Mouse (Mus musculus) lung, embryonic 14.5 days (tissue): ENCODE results near the gene Slc16a5. TPM values are rescaled to one million over a fixed set of nuclear protein-coding genes. Genes with fewer than 3 reads are reported as not detected.
A peak's percentile ranks its signal among the peaks of the same experiment; 100 is the strongest.

Source experiments
- ATAC-seq: fragments of 200-750 bp; cut with Nextera tagmentation; 2 replicates; pipeline ENCODE4 v1.8.0; 2017; ENCODE audit warnings: mild to moderate bottlenecking, moderate TSS enrichment, moderate library complexity; ENCODE audit not compliant: insufficient read depth
- DNase-seq: peaks from one replicate; pipeline ENCODE4 v3.0.0-alpha.2; 2015
- H3K27ac ChIP-seq: fragments of 300-500 bp; sonication (generic); 2 replicates; pipeline ENCODE4 v1.5.1; 2014; ENCODE audit warnings: low read depth, mild to moderate bottlenecking, moderate library complexity
- H3K27me3 ChIP-seq: fragments of 300-500 bp; sonication (generic); 2 replicates; pipeline ENCODE4 v1.6.1; 2014; ENCODE audit warnings: low read length, control low read depth; ENCODE audit not compliant: insufficient read depth
- H3K36me3 ChIP-seq: fragments of 300-500 bp; sonication (generic); 2 replicates; pipeline ENCODE4 v1.6.1; 2014; ENCODE audit warnings: control low read depth; ENCODE audit not compliant: insufficient read depth
- H3K4me1 ChIP-seq: fragments of 300-500 bp; sonication (generic); 2 replicates; pipeline ENCODE4 v1.6.1; 2014; ENCODE audit warnings: antibody characterized with exemption, control low read depth; ENCODE audit not compliant: insufficient read depth
- H3K4me2 ChIP-seq: fragments of 300-500 bp; sonication (generic); 2 replicates; pipeline ENCODE4 v1.6.1; 2014; ENCODE audit warnings: mild to moderate bottlenecking
- H3K4me3 ChIP-seq: fragments of 300-500 bp; sonication (generic); 2 replicates; pipeline ENCODE4 v1.5.1; 2014; ENCODE audit warnings: low read depth, low read length
- H3K9ac ChIP-seq: fragments of 300-500 bp; sonication (generic); 2 replicates; pipeline ENCODE4 v1.6.1; 2014
- H3K9me3 ChIP-seq: fragments of 300-500 bp; sonication (generic); 2 replicates; pipeline ENCODE4 v1.6.1; 2016; ENCODE audit warnings: low read depth, low read length, control low read depth
- CTCF ChIP-seq: IDR thresholded peaks from 2 replicates; pipeline ENCODE4 v1.5.1; 2016; ENCODE audit warnings: antibody characterized with exemption, low read depth
- WGBS: fragments of 180-500 bp; shearing (Covaris S2); extraction: QIAGEN DNeasy Blood & Tissue Kit; methylation state at CpG from one replicate; pipeline ENCODE4 v1.1.7; 2014; 5-methylcytosine and 5-hydroxymethylcytosine counted together
- polyA plus RNA-seq: library from polyadenylated mRNA; unstranded; fragments of >200 nt; fragmentation: Nextera tagmentation; extraction: Ambion mirVana; gene quantifications from 2 replicates; pipeline ENCODE4 v1.2.1, GENCODE M21; 2014

Gene Slc16a5
- polyA plus RNA-seq, 1 experiment from 2014 or later: 0.28 TPM

DNA sequence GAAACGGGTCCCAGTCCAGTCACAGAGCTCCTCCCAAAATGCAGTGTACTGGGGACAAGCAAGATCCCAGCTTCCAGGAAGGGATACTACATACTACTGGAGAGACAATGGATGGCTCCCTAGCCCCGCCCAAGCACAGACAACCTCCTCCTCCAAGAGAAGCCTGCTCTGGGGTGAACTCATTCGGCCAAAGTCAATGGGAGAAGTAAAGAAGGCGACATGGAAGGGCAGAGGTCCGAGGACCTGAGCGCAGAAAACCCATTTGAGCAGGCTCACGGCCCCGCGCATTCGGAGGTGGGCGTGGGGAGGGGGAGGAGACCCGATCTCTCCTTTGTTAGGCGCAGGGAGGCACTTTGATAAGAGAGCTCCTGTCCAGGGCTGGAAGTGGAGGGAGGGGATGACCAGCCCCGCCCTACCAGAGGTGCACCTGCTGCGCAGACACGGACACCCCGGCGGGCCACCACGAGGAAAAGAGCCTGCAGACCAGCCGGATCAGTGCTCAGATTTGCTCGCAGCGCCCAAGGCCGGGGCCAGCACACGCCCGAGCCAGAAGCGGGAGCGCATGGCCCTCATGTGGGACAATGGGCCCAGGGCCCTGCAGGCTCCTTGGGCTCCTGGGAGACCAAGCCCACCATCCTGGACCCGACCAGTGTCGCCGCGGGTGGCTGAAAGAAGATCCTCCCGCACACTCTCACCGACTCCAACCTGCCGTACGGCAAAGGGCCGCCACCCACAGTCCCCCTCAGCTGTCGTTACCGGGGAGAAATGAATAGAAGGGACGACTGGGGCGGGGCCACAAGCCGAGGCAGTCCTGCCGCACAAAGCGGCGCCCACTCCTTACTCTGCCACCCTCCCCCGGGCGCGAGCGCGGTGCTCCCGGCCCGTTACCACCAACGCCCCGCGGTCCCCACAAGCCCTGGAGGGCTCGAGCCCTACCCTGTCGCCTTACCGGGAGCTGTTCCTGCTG is 51.3 kb downstream of the Slc16a5 start:
- Histone ChIP-seq H3K4me2 (peak overlapping the region; percentile 85), H3K27ac (peak overlapping the region; percentile 91), H3K4me1 (peaks cover 28% of the 10 kb centered on the region), H3K4me3 (peak overlapping the region; percentile 100), H3K27me3 (no peaks in the 10 kb centered on the region), H3K9ac (peak overlapping the region; percentile 97), H3K36me3 (0 out of 2 replicates have a peak, but pooled peaks cover 3% of the 10 kb centered on the region), H3K9me3 (no peaks in the 10 kb centered on the region)
- WGBS: under 1% methylated on average over 57 of the region's 57 CpGs
- ATAC-seq (peak; percentile 74), DNase-seq (peak; percentile 61)
- no peak for TF ChIP-seq CTCF

DNA sequence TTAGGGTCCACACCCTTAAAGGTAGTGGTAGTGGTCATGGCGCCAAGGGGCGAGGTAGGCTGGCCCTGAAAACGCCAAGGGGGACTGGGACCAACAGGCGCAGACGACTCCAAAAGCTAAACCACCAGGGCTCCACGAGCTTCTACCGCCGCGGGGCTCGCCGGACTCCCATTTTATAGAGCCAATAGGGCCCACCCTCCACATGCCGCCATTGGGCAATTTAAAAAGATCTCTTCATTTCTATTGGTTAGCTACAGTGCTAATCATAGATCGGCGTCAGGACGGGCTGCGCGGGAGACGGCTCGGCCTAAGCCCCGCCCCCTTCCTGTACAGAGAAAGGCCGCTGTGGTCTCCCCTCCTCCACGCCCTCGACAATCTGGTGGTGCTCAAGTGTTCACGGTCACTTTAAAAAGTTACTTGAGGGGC is 52.0 kb downstream of the Slc16a5 start, which contains the start of gene Jpt1:
TSS of gene Jpt1 (minus strand) at position 150 of the 426 bp plus-strand sequence.
- Histone ChIP-seq H3K27me3 (no peaks in the 10 kb centered on the region), H3K27ac (peak within 1 kb of the TSS; percentile 91), H3K4me2 (peak within 1 kb of the TSS; percentile 85), H3K4me1 (peaks cover 28% of the 10 kb centered on the region), H3K36me3 (no peaks in the 10 kb centered on the region), H3K9ac (peak within 1 kb of the TSS; percentile 97), H3K4me3 (peak within 1 kb of the TSS; percentile 100), H3K9me3 (no peaks in the 10 kb centered on the region)
- ATAC-seq: peak; percentile 98
- peak; percentile 99 for DNase-seq
- WGBS: under 1% methylated on average over 24 of the region's 24 CpGs
- TF ChIP-seq CTCF: no peak

DNA sequence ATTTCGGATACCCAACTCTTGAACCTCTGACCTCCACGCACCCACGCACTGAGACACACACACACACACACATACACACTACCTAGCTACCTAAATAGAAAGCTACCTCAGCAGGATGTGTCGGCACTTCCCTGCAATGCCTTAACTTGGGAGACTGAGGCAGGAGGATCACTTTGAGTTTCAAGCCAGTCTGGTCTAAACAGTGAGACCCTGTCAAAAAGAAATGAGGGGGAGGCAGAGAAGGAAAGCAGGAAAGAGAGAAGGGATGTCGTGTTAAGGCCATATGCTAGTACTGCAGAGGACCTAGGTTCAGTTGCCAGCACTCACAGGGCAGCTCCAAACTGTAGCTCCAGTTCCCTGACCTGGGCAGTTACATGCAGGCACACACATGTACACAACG is 52.7 kb downstream of the Slc16a5 start:
- H3K9me3 ChIP-seq: no peaks in the 10 kb centered on the region
- 0 out of 2 replicates have a peak overlapping the region, but pooled peaks have one; percentile 2 for H3K27ac ChIP-seq
- TF ChIP-seq CTCF: no peak
- 61% methylated on average over 6 of the region's 6 CpGs for WGBS
- DNase-seq (no peak), ATAC-seq (no peak)
- peaks cover 24% of the 10 kb centered on the region for H3K4me1 ChIP-seq
- H3K36me3 ChIP-seq: 0 out of 2 replicates have a peak, but pooled peaks cover 2% of the 10 kb centered on the region
- H3K27me3 ChIP-seq: no peaks in the 10 kb centered on the region
- no peak overlapping the region for H3K4me3 ChIP-seq
- peak overlapping the region; percentile 85 for H3K4me2 ChIP-seq
- H3K9ac ChIP-seq: no peak overlapping the region

DNA sequence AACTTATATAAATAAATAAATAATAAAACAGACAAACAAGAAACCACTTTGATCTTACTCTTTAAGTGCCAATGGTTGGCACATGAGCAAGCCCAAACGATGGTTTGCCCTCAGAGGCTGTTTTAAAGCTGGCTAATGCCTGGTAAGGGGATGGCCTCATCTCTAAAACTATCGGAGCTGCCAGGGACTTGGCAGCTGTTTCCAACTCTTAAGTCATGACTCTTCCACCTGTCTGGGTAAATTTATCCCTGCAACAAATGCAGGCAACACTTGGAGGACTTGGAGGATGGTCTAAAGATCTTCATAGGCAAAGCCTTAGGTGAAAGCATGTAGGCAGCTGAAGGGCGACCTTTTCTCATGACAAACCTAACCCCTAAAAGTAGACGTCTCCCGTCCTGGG is 54.7 kb downstream of the Slc16a5 start:
- TF ChIP-seq CTCF: no peak
- H3K4me2 ChIP-seq: no peak overlapping the region
- peaks cover 7% of the 10 kb centered on the region for H3K4me1 ChIP-seq
- H3K27me3 ChIP-seq: no peaks in the 10 kb centered on the region
- ATAC-seq (no peak), DNase-seq (no peak)
- no peak overlapping the region for H3K27ac ChIP-seq
- H3K4me3 ChIP-seq: no peak overlapping the region
- no peaks in the 10 kb centered on the region for H3K9me3 ChIP-seq
- no peak overlapping the region for H3K9ac ChIP-seq
- 70% methylated on average over 5 of the region's 5 CpGs for WGBS
- H3K36me3 ChIP-seq: peaks cover 5% of the 10 kb centered on the region; the same call in 1 of the 2 replicates

DNA sequence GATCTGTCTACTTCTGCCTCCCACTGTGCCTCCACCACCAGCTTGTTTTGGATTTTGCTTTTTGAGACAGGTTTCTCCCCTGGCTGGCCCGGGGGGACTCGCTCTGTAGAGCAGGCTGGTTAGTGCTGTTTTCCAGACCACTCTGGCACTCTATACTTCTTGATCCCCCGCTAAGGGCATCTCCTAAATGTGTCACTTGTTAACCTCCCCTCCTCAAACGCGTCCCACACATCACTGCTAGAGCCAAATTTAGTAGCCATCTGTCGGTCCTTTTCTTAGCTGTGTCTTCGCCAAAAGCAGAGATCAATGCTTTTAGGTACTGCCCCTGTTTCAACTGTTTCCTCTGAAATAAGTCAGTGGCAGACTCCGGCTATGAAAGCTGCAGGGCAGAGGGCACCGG is 56.4 kb downstream of the Slc16a5 start:
- Histone ChIP-seq H3K4me3 (no peak overlapping the region), H3K27me3 (no peaks in the 10 kb centered on the region), H3K27ac (no peak overlapping the region), H3K9ac (no peak overlapping the region), H3K4me1 (no peaks in the 10 kb centered on the region), H3K36me3 (peaks cover 15% of the 10 kb centered on the region), H3K4me2 (no peak overlapping the region), H3K9me3 (no peaks in the 10 kb centered on the region)
- no peak for TF ChIP-seq CTCF
- DNase-seq (no peak), ATAC-seq (no peak)
- 63% methylated on average over 9 of the region's 9 CpGs for WGBS

DNA sequence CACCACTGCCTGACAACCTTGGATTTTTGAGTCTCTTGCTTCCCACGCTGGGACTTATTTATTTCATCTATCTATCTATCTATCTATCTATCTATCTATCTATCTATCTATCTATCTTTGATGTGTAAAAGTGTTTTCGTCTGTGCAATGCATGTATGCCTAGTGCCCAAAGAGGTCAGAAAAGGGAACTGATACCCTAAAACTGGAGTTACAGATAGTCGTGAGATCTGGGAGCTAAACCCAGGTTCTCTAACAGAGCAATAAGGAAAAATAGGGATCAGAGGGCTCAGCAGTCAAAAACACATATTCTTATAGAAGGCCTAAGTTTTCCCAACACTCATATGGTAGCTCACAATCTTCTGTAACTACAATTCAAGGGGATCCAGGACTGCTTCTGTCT is 57.3 kb downstream of the Slc16a5 start:
- Histone ChIP-seq H3K4me1 (no peaks in the 10 kb centered on the region), H3K9ac (no peak overlapping the region), H3K9me3 (no peaks in the 10 kb centered on the region), H3K36me3 (peaks cover 24% of the 10 kb centered on the region), H3K4me3 (no peak overlapping the region), H3K27me3 (no peaks in the 10 kb centered on the region), H3K27ac (no peak overlapping the region), H3K4me2 (no peak overlapping the region)
- DNase-seq (no peak), ATAC-seq (no peak)
- WGBS: 73% methylated on average over 3 of the region's 3 CpGs
- no peak for TF ChIP-seq CTCF

DNA sequence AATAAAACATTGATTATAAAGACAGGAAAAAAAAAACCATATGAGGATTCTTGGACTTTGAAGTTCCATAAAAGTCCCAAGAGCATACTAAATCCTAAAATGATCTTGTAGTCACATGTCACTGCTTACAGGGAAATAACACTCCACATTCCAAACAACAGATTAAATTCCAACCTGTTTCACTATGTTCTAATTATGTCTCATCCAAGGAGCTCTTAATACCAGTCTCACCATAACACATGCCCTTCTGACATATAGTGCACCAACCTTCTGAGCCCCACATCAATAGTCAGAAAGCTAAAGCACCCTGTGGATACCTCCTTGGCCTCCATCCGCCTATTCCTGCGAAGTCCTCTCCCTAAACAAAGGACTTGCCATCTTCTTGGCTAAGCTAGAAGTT is 57.9 kb downstream of the Slc16a5 start:
- H3K27me3 ChIP-seq: no peaks in the 10 kb centered on the region
- no peak overlapping the region for H3K27ac ChIP-seq
- ATAC-seq (no peak), DNase-seq (no peak)
- H3K4me3 ChIP-seq: no peak overlapping the region
- H3K9me3 ChIP-seq: no peaks in the 10 kb centered on the region
- peaks cover 31% of the 10 kb centered on the region for H3K36me3 ChIP-seq
- no peak overlapping the region for H3K4me2 ChIP-seq
- no peaks in the 10 kb centered on the region for H3K4me1 ChIP-seq
- H3K9ac ChIP-seq: no peak overlapping the region
- whole genome bisulfite sequencing: 80% methylated on average over 2 of the region's 2 CpGs
- TF ChIP-seq CTCF: no peak
